8 mouse cellular contexts compared by ENCODE assay signal in genomic region chr2:71211591-71212359, GRCm38 (mm10). TPM values are rescaled to one million over a fixed set of nuclear protein-coding genes. Genes with fewer than 3 reads are reported as not detected.
DNase-seq lines count a peak whose midpoint lies in the region; ATAC-seq lines count a peak whose summit lies in the region.

Dync1i2 (plus strand) TSS chr2:71211706.

- ATAC-seq in megakaryocyte progenitor cell, adult 5-6 weeks (replicated peaks; ENCODE audit: poor library complexity) = peak; percentile 99

- DNase-seq in adipocyte (ENCODE audit: low spot score) = peak; percentile 97
- DNase-seq in embryo, embryonic 10 days (ENCODE audit: low spot score) = peak; percentile 97
- peak; percentile 84 for DNase-seq in gastrocnemius, postnatal 10 days
- peak; percentile 94 for DNase-seq in induced T-regulatory cell, adult 2 months (ENCODE audit: low read depth)
- peak; percentile 86 to 95 for DNase-seq in left cerebral cortex, adult 9 months (ENCODE audit: low spot score in 2 of 2)
- DNase-seq in right cerebral cortex, postnatal 14 days = peak; percentile 88
- DNase-seq in urinary bladder, postnatal 36 days (ENCODE audit: low spot score in 2 of 2) = peak; percentile 85 to 92

RNA-seq across cellular contexts. Expression of gene Dync1i2, which starts in this region (rescaled TPM):
- total RNA-seq in gastrocnemius, postnatal 10 days (2021) = 10 to 100 TPM; 54.5 to 62.8 TPM
- 87.8 and 104 TPM in 2 replicates for total RNA-seq in megakaryocyte progenitor cell, adult 5-6 weeks (2015)
- total RNA-seq in megakaryocyte progenitor cell, adult 5-6 weeks (2017) = 75.0 and 89.2 TPM in 2 replicates

Comparison
In these comparisons a context has a peak if more than half of its experiments do, and no peak if none do; other contexts are left out.
1. Peak in every context shown above with its lines: DNase-seq and ATAC-seq.